Mouse (Mus musculus) layer of hippocampus, adult 9-11 months (tissue): ENCODE results near the gene Coro1b.

Source experiments
- DNase-seq: peaks from one replicate; pipeline ENCODE4 v3.0.0; 2022

The Coro1b gene

GRCm38 (mm10) chr19:4144550-4145498 lies 3.6 kb upstream of the Coro1b start:
- no peak for DNase-seq

GRCm38 (mm10) chr19:4145936-4146335 lies 2.5 kb upstream of the Coro1b start:
- no peak for DNase-seq

- DNase-seq, result no peak
Measured at GRCm38 (mm10) chr19:4146366-4147021, 1.9 kb upstream of the Coro1b start.

GRCm38 (mm10) chr19:4147022-4147405 lies 1.4 kb upstream of the Coro1b start:
- no peak for DNase-seq

DNA sequence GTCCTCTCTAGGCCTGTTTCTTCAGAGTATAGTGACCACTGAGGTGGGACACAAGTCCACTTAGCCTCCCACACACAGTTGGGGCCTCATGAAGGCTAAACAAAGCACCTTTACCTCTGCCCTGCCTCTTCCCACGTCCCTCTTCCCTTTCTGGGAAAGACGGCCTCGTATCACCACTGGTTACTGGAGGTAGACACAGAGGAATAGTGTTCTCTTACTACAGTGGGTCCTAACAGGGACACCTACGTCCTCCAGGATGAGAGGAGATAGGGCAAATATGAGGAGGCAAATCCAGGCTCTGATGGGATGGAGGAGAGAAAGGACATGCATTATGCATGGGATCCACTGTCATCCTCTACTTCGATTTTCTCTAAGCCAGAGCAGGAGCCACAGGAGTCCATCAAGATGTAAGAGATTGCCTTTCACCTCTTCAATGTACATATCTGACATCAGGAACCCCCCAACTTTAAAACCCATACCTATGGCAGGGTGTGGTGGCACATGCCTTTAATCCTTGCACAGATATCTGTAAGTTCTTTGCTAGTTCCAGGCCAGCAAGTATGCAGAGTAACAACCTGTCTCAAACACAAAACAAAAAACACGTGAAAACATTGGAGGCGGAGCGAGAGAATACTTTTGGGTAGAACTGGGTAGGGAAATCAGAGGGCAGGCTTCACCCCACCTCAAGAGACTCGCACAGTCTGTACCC lies 483 bp upstream of the Coro1b start:
- no peak for DNase-seq

GRCm38 (mm10) chr19:4148819-4149218 lies 400 bp downstream of the Coro1b start:
- DNase-seq, result no peak

GRCm38 (mm10) chr19:4149283-4149682 lies 864 bp downstream of the Coro1b start:
- no peak for DNase-seq

DNA sequence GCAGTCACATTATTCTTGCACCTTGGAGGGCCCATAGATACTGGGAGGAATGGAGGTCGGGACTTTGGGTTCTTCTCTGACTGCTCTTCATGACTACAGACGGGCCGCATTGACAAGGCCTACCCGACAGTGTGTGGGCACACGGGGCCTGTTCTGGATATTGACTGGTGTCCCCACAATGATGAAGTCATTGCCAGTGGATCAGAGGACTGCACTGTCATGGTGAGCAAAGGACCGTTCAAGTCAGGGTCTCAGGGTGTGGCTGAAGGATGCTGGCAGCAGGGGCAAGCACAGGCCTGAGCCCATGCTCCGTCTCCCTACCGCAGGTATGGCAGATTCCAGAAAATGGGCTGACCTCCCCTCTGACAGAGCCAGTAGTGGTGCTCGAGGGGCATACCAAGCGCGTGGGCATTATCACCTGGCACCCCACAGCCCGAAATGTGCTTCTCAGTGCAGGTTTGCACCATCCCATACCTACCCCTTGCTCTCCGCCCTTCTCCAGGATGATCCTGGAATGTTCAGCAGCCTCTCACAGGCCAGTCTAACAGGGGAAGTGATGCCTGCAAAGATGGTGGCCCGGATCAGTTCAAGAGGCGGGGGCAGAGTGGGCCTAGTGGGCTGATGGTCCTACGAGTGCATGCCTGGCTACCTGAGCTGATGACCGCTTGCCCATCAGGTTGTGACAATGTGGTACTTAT lies 1.5 kb downstream of the Coro1b start:
- no peak for DNase-seq

DNA sequence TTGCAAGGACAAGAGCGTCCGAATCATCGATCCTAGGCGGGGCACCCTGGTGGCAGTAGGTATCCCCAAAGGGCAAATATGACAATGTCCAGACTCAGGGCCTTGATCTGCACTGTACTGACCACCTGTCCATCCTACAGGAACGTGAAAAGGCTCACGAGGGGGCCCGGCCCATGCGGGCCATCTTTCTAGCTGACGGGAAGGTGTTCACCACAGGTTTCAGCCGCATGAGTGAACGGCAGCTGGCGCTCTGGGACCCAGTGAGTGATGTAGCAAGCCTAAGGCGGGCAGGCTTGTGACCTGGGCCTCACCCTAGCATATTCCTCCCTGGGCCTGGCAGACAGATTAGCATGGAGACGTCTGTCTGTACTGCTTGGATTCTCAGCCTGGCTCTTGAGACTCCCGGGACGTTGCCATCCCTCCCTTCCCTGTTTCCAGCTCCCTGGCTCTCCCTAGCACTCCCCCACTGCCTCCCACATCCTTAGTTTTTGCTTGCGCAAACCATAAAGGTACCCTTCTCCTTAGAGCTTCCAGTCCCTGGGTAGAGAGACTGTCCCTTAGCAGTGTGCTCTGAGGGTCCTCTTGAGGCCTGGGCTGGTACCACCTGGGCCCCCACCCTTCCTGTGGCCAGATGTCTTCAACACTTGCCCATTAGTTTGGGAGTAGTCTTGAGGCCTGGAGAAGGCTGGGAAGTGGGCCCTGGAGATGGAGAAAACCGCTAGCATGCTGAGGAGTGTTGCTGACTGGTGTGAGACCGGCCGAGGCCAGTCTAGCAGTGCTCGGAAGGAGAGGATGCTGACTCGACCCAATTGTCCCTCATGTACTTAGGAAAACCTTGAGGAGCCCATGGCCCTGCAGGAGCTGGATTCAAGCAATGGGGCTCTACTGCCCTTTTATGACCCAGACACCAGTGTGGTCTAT lies 2.4 kb downstream of the Coro1b start:
- DNase-seq, result no peak

DNA sequence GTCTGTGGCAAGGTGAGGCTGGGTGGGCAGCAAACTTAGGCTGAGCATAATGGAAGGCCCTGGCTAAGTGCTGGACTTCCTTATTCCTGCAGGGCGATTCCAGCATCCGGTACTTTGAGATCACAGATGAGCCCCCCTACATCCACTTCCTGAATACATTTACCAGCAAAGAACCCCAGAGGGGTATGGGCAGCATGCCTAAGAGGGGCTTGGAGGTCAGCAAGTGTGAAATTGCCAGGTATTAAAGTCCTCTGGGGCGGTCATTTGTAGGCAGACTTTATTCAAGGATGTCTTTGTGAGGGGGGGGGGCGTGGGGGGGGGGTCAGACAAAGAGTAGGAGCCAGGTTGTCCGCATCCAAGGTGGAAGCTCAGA lies 3.1 kb downstream of the Coro1b start:
- DNase-seq, result no peak

GRCm38 (mm10) chr19:4151898-4152297 lies 3.5 kb downstream of the Coro1b start:
- DNase-seq, result no peak

- no peak for DNase-seq
Measured at GRCm38 (mm10) chr19:4152445-4153231, 4.2 kb downstream of the Coro1b start.

DNA sequence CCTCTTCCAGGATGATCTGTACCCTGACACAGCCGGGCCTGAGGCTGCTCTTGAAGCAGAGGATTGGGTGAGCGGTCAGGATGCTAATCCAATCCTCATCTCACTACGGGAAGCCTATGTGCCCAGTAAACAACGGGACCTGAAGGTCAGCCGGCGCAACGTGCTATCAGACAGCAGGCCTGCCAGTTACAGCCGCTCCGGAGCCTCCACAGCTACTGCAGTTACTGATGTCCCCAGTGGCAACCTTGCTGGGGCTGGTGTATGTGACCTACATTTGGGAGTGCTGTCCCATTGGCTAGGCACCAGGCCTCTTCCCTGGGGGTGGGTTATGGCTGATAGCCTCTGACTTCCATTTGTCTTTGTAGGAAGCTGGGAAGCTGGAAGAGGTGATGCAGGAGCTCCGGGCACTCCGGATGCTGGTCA lies 4.8 kb downstream of the Coro1b start, which contains the start of gene Ptprcap:
Ptprcap (plus strand) TSS at position 373 of the 423 bp plus-strand sequence.
- DNase-seq, result no peak

- no peak for DNase-seq
Measured at GRCm38 (mm10) chr19:4154437-4155222, 6.2 kb downstream of the Coro1b start.

DNA sequence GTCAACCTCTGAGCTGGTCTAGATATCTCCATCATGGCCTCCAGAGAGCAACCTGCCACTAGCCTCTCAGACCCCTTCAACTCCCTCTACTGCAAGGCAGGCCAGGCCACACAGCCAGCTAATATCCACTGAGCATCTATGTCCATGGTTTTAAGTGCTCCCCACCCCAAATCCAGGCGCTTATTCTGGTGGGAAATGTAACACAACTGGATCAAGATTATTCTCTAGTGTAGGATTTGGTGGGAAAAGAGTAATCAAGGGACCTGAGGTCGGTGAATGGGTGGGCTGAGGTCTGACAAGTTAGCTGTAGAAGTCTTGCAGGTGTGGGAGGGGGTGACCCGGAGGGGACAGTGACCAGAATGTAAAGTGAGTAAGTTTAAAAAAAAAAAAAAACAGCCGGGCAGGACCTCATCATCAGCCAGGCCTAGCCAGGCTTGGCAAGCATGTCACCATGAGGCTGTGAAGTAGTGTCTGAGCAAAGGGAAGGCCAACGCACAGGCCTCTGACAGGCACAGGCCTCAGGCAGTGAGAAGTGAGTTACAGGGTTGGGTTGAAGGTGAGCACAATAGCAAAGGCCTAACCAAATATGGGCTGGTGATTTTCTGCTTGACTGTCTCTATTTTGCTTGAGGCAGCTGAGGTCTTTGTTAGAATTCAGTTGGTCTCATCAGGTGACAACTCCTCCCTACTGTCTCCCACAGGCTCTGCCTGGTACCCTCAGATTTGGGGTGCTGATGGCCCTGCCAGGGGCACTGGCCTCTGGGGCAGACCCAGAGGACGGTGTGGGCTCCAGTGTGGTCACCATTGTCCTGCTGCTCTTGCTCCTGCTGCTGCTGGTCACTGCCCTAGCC lies 7.0 kb downstream of the Coro1b start:
- DNase-seq, result no peak

GRCm38 (mm10) chr19:4156073-4156579 lies 7.7 kb downstream of the Coro1b start:
- DNase-seq, result no peak

- no peak for DNase-seq
Measured at GRCm38 (mm10) chr19:4156771-4157170, 8.4 kb downstream of the Coro1b start.

DNA sequence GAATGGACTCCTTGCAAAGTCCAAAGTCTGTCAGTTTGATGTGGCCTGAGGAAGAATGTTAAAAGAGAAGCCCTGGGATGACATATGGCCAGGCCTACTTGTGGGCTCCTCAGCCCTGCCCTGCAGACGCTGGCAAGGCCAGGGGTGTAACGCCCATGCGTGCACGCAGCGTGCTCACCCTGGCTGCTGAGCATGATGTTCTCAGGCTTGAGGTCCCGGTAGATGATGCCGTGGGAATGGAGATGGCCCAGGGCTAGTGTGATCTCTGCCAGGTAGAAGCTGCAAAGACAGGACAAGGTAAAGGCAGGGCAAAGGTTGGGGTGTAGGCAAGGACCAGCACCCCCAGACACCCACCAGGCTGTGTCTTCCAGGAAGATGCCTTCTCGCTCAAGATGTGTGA lies 10.6 kb downstream of the Coro1b start:
- no peak for DNase-seq
